Mouse (Mus musculus) thymus, postnatal 36 days (tissue): ENCODE results near the gene Slc17a9.
A peak's percentile ranks its signal among the peaks of the same experiment; 100 is the strongest.

ENCODE experiments used
- DNase-seq, 2 experiments: peaks; one replicate each; pipeline ENCODE4 v3.0.0; 2022; ENCODE audit warnings: mixed read lengths in 2 of 2

Slc17a9 gene

GRCm38 (mm10) chr2:180755896-180756295, 30.8 kb downstream of the Slc17a9 start:
- DNase-seq: no peak

GRCm38 (mm10) chr2:180756786-180757185, 31.7 kb downstream of the Slc17a9 start:
- DNase-seq: no peak

- DNase-seq: no peak
Observed at GRCm38 (mm10) chr2:180758513-180759263, 33.6 kb downstream of the Slc17a9 start.

GRCm38 (mm10) chr2:180764986-180765385, 39.9 kb downstream of the Slc17a9 start:
- no peak for DNase-seq

GRCm38 (mm10) chr2:180765713-180766112, 40.6 kb downstream of the Slc17a9 start:
- no peak for DNase-seq

- DNase-seq: no peak
Observed at GRCm38 (mm10) chr2:180775223-180775622, 50.2 kb downstream of the Slc17a9 start.

- DNase-seq: no peak
Observed at GRCm38 (mm10) chr2:180775641-180776040, 50.6 kb downstream of the Slc17a9 start.

GRCm38 (mm10) chr2:180776793-180777192, 51.7 kb downstream of the Slc17a9 start, which contains the start of gene Bhlhe23:
Bhlhe23 (minus strand) TSS chr2:180776900.
- DNase-seq: no peak

GRCm38 (mm10) chr2:180779226-180780104, 54.4 kb downstream of the Slc17a9 start:
- peak; percentile 32 to 36 for DNase-seq

GRCm38 (mm10) chr2:180780282-180780681, 55.2 kb downstream of the Slc17a9 start:
- DNase-seq: no peak

GRCm38 (mm10) chr2:180786732-180787131, 61.7 kb downstream of the Slc17a9 start:
- peak; percentile 20 to 33 for DNase-seq

- DNase-seq: no peak
Observed at GRCm38 (mm10) chr2:180787566-180788232, 62.6 kb downstream of the Slc17a9 start.

- no peak for DNase-seq
Observed at GRCm38 (mm10) chr2:180788386-180788785, 63.3 kb downstream of the Slc17a9 start.

GRCm38 (mm10) chr2:180788843-180789242, 63.8 kb downstream of the Slc17a9 start:
- DNase-seq: no peak

GRCm38 (mm10) chr2:180791674-180792073, 66.6 kb downstream of the Slc17a9 start:
- DNase-seq: peak; percentile 37 to 44
